Mouse (Mus musculus): Measurements from ENCODE around the gene Tle6. TPM values are rescaled to one million over a fixed set of nuclear protein-coding genes. Genes with fewer than 3 reads are reported as not detected.

Tle6 gene
- polyA plus RNA-seq, 1 experiment from 2014 or later, result 19.9 TPM

- WGBS, result 63% methylated on average over 3 of the region's 3 CpGs
- no peaks in the 10 kb centered on the region for H3K9me3 ChIP-seq
- no peak overlapping the region for H3K9ac ChIP-seq
- ATAC-seq, result no peak
- H3K4me3 ChIP-seq (replicated peaks), result no peak overlapping the region
- no peaks in the 10 kb centered on the region for H3K36me3 ChIP-seq
- no peak overlapping the region for H3K4me2 ChIP-seq (replicated peaks)
- H3K4me1 ChIP-seq (replicated peaks), result no peaks in the 10 kb centered on the region
- no peak overlapping the region for H3K27ac ChIP-seq
- no peaks in the 10 kb centered on the region for H3K27me3 ChIP-seq (replicated peaks)
These were observed 11.9 kb upstream of the Tle6 start for GRCm38 (mm10) chr10:81612779-81613178.

- ATAC-seq, result no peak
- 86% methylated on average over 1 of the region's 1 CpGs for WGBS
- H3K9me3 ChIP-seq, result no peaks in the 10 kb centered on the region
These were observed 7.4 kb upstream of the Tle6 start for GRCm38 (mm10) chr10:81608308-81608707.

GRCm38 (mm10) chr10:81605974-81606751 is 5.3 kb upstream of the Tle6 start, which contains the start of gene BC025920:
Gene BC025920 (plus strand): TSS chr10:81606270.
- no peaks in the 10 kb centered on the region for H3K9me3 ChIP-seq
- under 1% methylated on average over 39 of the region's 39 CpGs for WGBS
- H3K4me2 ChIP-seq (replicated peaks), result peak within 1 kb of the TSS; percentile 64
- H3K27ac ChIP-seq, result peak within 1 kb of the TSS; percentile 92
- H3K4me3 ChIP-seq (replicated peaks), result peak within 1 kb of the TSS; percentile 40
- H3K36me3 ChIP-seq, result no peaks in the 10 kb centered on the region
- peak; percentile 90 for ATAC-seq
- H3K27me3 ChIP-seq (replicated peaks), result no peaks in the 10 kb centered on the region
- H3K9ac ChIP-seq, result peak within 1 kb of the TSS; percentile 45; the same call in 1 of the 2 replicates
- H3K4me1 ChIP-seq (replicated peaks), result peaks cover 20% of the 10 kb centered on the region

More at GRCm38 (mm10) chr10:81608308-81608707, 7.4 kb upstream of the Tle6 start:
- Histone ChIP-seq H3K27ac (no peak overlapping the region), H3K4me2 (replicated peaks) (no peak overlapping the region), H3K27me3 (replicated peaks) (no peaks in the 10 kb centered on the region), H3K4me1 (replicated peaks) (peaks cover 10% of the 10 kb centered on the region; the same call in 1 of the 2 replicates), H3K4me3 (replicated peaks) (no peak overlapping the region), H3K36me3 (no peaks in the 10 kb centered on the region), H3K9ac (no peak overlapping the region)

- peak; percentile 2; the same call in 1 of the 2 replicates for ATAC-seq
- peak overlapping the region; percentile 64 for H3K4me2 ChIP-seq (replicated peaks)
- no peaks in the 10 kb centered on the region for H3K27me3 ChIP-seq (replicated peaks)
- 2% methylated on average over 14 of the region's 14 CpGs for WGBS
- peak overlapping the region; percentile 37 for H3K4me3 ChIP-seq (replicated peaks)
- peak overlapping the region; percentile 92 for H3K27ac ChIP-seq
- peaks cover 24% of the 10 kb centered on the region for H3K4me1 ChIP-seq (replicated peaks)
- peak overlapping the region; percentile 17; the same call in 1 of the 2 replicates for H3K9ac ChIP-seq
- H3K36me3 ChIP-seq, result no peaks in the 10 kb centered on the region
- no peaks in the 10 kb centered on the region for H3K9me3 ChIP-seq
These were observed 4.7 kb upstream of the Tle6 start for GRCm38 (mm10) chr10:81605666-81605973.

GRCm38 (mm10) chr10:81604968-81605665 is 4.2 kb upstream of the Tle6 start:
- Histone ChIP-seq H3K27ac (peak overlapping the region; percentile 92), H3K4me1 (replicated peaks) (peaks cover 29% of the 10 kb centered on the region), H3K4me2 (replicated peaks) (peak overlapping the region; percentile 64), H3K4me3 (replicated peaks) (peak overlapping the region; percentile 37), H3K9ac (no peak overlapping the region; the same call in 1 of the 2 replicates), H3K27me3 (replicated peaks) (no peaks in the 10 kb centered on the region), H3K9me3 (no peaks in the 10 kb centered on the region), H3K36me3 (no peaks in the 10 kb centered on the region)
- ATAC-seq, result peak; percentile 35
- WGBS, result 18% methylated on average over 29 of the region's 29 CpGs

GRCm38 (mm10) chr10:81604019-81604967 is 3.4 kb upstream of the Tle6 start:
- no peaks in the 10 kb centered on the region for H3K36me3 ChIP-seq
- H3K9me3 ChIP-seq, result no peaks in the 10 kb centered on the region
- peak overlapping the region; percentile 64 for H3K4me2 ChIP-seq (replicated peaks)
- 72% methylated on average over 12 of the region's 12 CpGs for WGBS
- no peak for ATAC-seq
- H3K4me1 ChIP-seq (replicated peaks), result peaks cover 34% of the 10 kb centered on the region
- no peak overlapping the region; the same call in 1 of the 2 replicates for H3K4me3 ChIP-seq (replicated peaks)
- no peak overlapping the region for H3K9ac ChIP-seq
- H3K27me3 ChIP-seq (replicated peaks), result no peaks in the 10 kb centered on the region
- 0 out of 2 replicates have a peak overlapping the region, but pooled peaks have one; percentile 57 for H3K27ac ChIP-seq

- Histone ChIP-seq H3K4me2 (replicated peaks) (no peak overlapping the region), H3K27ac (no peak overlapping the region), H3K36me3 (no peaks in the 10 kb centered on the region), H3K9me3 (no peaks in the 10 kb centered on the region), H3K4me3 (replicated peaks) (no peak overlapping the region), H3K9ac (no peak overlapping the region), H3K27me3 (replicated peaks) (no peaks in the 10 kb centered on the region), H3K4me1 (replicated peaks) (peaks cover 39% of the 10 kb centered on the region)
- WGBS, result 16% methylated on average over 4 of the region's 4 CpGs
- no peak for ATAC-seq
These were observed 1.9 kb upstream of the Tle6 start for GRCm38 (mm10) chr10:81602741-81603151.

- Histone ChIP-seq H3K9me3 (no peaks in the 10 kb centered on the region), H3K27ac (no peak overlapping the region), H3K4me1 (replicated peaks) (peaks cover 47% of the 10 kb centered on the region), H3K4me2 (replicated peaks) (peak overlapping the region; percentile 75), H3K4me3 (replicated peaks) (no peak overlapping the region; the same call in 1 of the 2 replicates), H3K36me3 (no peaks in the 10 kb centered on the region), H3K27me3 (replicated peaks) (no peaks in the 10 kb centered on the region), H3K9ac (no peak overlapping the region)
- no peak for ATAC-seq
- WGBS, result 32% methylated on average over 7 of the region's 7 CpGs
These were observed 578 bp upstream of the Tle6 start for GRCm38 (mm10) chr10:81601396-81601905.

- 0 out of 2 replicates have a peak overlapping the region, but pooled peaks have one; percentile 48 for H3K27ac ChIP-seq
- no peak overlapping the region for H3K9ac ChIP-seq
- H3K4me2 ChIP-seq (replicated peaks), result peak overlapping the region; percentile 75; the same call in 1 of the 2 replicates
- no peaks in the 10 kb centered on the region for H3K27me3 ChIP-seq (replicated peaks)
- H3K9me3 ChIP-seq, result no peaks in the 10 kb centered on the region
- H3K4me1 ChIP-seq (replicated peaks), result peaks cover 59% of the 10 kb centered on the region
- WGBS, result 59% methylated on average over 10 of the region's 10 CpGs
- no peak overlapping the region for H3K4me3 ChIP-seq (replicated peaks)
- no peaks in the 10 kb centered on the region for H3K36me3 ChIP-seq
- no peak for ATAC-seq
These were observed 777 bp downstream of the Tle6 start for GRCm38 (mm10) chr10:81600096-81600495.

- no peak overlapping the region for H3K4me2 ChIP-seq (replicated peaks)
- no peak overlapping the region for H3K9ac ChIP-seq
- no peak overlapping the region for H3K4me3 ChIP-seq (replicated peaks)
- H3K4me1 ChIP-seq (replicated peaks), result peaks cover 56% of the 10 kb centered on the region
- H3K27me3 ChIP-seq (replicated peaks), result no peaks in the 10 kb centered on the region
- no peak overlapping the region for H3K27ac ChIP-seq
- no peaks in the 10 kb centered on the region for H3K36me3 ChIP-seq
- WGBS, result 63% methylated on average over 5 of the region's 5 CpGs
- no peak for ATAC-seq
- H3K9me3 ChIP-seq, result no peaks in the 10 kb centered on the region
These were observed 1.2 kb downstream of the Tle6 start for GRCm38 (mm10) chr10:81599630-81600029.

GRCm38 (mm10) chr10:81598871-81599270 is 2.0 kb downstream of the Tle6 start:
- no peak overlapping the region for H3K27ac ChIP-seq
- WGBS, result 38% methylated on average over 6 of the region's 6 CpGs

More at GRCm38 (mm10) chr10:81598871-81599270, 2.0 kb downstream of the Tle6 start:
- no peaks in the 10 kb centered on the region for H3K36me3 ChIP-seq
- no peak overlapping the region for H3K9ac ChIP-seq
- no peak overlapping the region for H3K4me2 ChIP-seq (replicated peaks)
- H3K4me3 ChIP-seq (replicated peaks), result no peak overlapping the region
- H3K4me1 ChIP-seq (replicated peaks), result peaks cover 56% of the 10 kb centered on the region
- no peak for ATAC-seq
- H3K27me3 ChIP-seq (replicated peaks), result no peaks in the 10 kb centered on the region
- no peaks in the 10 kb centered on the region for H3K9me3 ChIP-seq

Measured in intestine, embryonic 15.5 days (tissue).